Mouse (Mus musculus): Measurements from ENCODE around the gene Ifnl3. TPM values are rescaled to one million over a fixed set of nuclear protein-coding genes. Genes with fewer than 3 reads are reported as not detected.
"Not testable (repeated sequence)": the region's sequence is repeated elsewhere in the genome, so short reads cannot be mapped to it uniquely, and the experiment has no call there.

The Ifnl3 gene
- polyA plus RNA-seq (2015; fragmentation: Nextera tagmentation; extraction: Ambion mirVana): not detected in 2 replicates

- not testable (repeated sequence) for H3K4me2 ChIP-seq; H3K36me3 ChIP-seq; H3K9me3 ChIP-seq (replicated peaks); H3K27ac ChIP-seq; ATAC-seq (replicated peaks; ENCODE audit: insufficient number of reproducible peaks, insufficient read depth, low FRiP score, low read depth); H3K4me3 ChIP-seq; H3K4me1 ChIP-seq (replicated peaks); H3K9ac ChIP-seq; H3K27me3 ChIP-seq
- WGBS: 71% methylated on average over 5 of the region's 6 CpGs
Measured at GRCm38 (mm10) chr7:28522536-28522935, at the start of gene Ifnl3. Ifnl3 (plus strand) TSS chr7:28522836.

- no peak overlapping the region for H3K9ac ChIP-seq
- no peak for ATAC-seq (replicated peaks; ENCODE audit: insufficient number of reproducible peaks, insufficient read depth, low FRiP score, low read depth)
- 88% methylated on average over 6 of the region's 6 CpGs for WGBS
- H3K9me3 ChIP-seq (replicated peaks): no peaks in the 10 kb centered on the region
- no peak overlapping the region for H3K4me3 ChIP-seq
- H3K36me3 ChIP-seq: no peaks in the 10 kb centered on the region
- no peak overlapping the region for H3K27ac ChIP-seq
- H3K27me3 ChIP-seq: no peaks in the 10 kb centered on the region
- H3K4me2 ChIP-seq: no peak overlapping the region
- H3K4me1 ChIP-seq (replicated peaks): peaks cover 2% of the 10 kb centered on the region
Measured at GRCm38 (mm10) chr7:28476191-28476590, 46.4 kb upstream of the Ifnl3 start.

GRCm38 (mm10) chr7:28477363-28477762 is 45.3 kb upstream of the Ifnl3 start:
- H3K4me2 ChIP-seq: no peak overlapping the region
- H3K9ac ChIP-seq: no peak overlapping the region
- no peak overlapping the region for H3K4me3 ChIP-seq
- H3K36me3 ChIP-seq: no peaks in the 10 kb centered on the region
- H3K9me3 ChIP-seq (replicated peaks): no peaks in the 10 kb centered on the region
- no peak for ATAC-seq (replicated peaks; ENCODE audit: insufficient number of reproducible peaks, insufficient read depth, low FRiP score, low read depth)
- no peak overlapping the region for H3K27ac ChIP-seq
- no peaks in the 10 kb centered on the region for H3K27me3 ChIP-seq
- no peaks in the 10 kb centered on the region for H3K4me1 ChIP-seq (replicated peaks)
- WGBS: 68% methylated on average over 5 of the region's 5 CpGs

- no peaks in the 10 kb centered on the region for H3K36me3 ChIP-seq
- H3K4me2 ChIP-seq: no peak overlapping the region
- no peak overlapping the region for H3K4me3 ChIP-seq
- H3K9ac ChIP-seq: no peak overlapping the region
- H3K9me3 ChIP-seq (replicated peaks): no peaks in the 10 kb centered on the region
- no peaks in the 10 kb centered on the region for H3K4me1 ChIP-seq (replicated peaks)
- no peaks in the 10 kb centered on the region for H3K27me3 ChIP-seq
- 4% methylated on average over 8 of the region's 8 CpGs for WGBS
- H3K27ac ChIP-seq: no peak overlapping the region
- no peak for ATAC-seq (replicated peaks; ENCODE audit: insufficient number of reproducible peaks, insufficient read depth, low FRiP score, low read depth)
Measured at GRCm38 (mm10) chr7:28478854-28479253, 43.8 kb upstream of the Ifnl3 start.

- peaks cover 2% of the 10 kb centered on the region; the same call in 1 of the 2 replicates for H3K4me1 ChIP-seq (replicated peaks)
- H3K36me3 ChIP-seq: no peaks in the 10 kb centered on the region
- H3K27me3 ChIP-seq: peaks cover 4% of the 10 kb centered on the region; the same call in 1 of the 2 replicates
- WGBS: 76% methylated on average over 11 of the region's 11 CpGs
- H3K9me3 ChIP-seq (replicated peaks): no peaks in the 10 kb centered on the region
- no peak overlapping the region for H3K9ac ChIP-seq
- no peak for ATAC-seq (replicated peaks; ENCODE audit: insufficient number of reproducible peaks, insufficient read depth, low FRiP score, low read depth)
- no peak overlapping the region for H3K27ac ChIP-seq
- H3K4me2 ChIP-seq: no peak overlapping the region
- no peak overlapping the region for H3K4me3 ChIP-seq
Measured at GRCm38 (mm10) chr7:28482854-28483253, 39.8 kb upstream of the Ifnl3 start.

- WGBS: 27% methylated on average over 4 of the region's 4 CpGs
- no peak overlapping the region for H3K4me2 ChIP-seq
- ATAC-seq (replicated peaks; ENCODE audit: insufficient number of reproducible peaks, insufficient read depth, low FRiP score, low read depth): no peak
Measured at GRCm38 (mm10) chr7:28484192-28484591, 38.4 kb upstream of the Ifnl3 start.

GRCm38 (mm10) chr7:28488030-28488491 is 34.6 kb upstream of the Ifnl3 start:
- WGBS: 4% methylated on average over 16 of the region's 16 CpGs
- no peak for ATAC-seq (replicated peaks; ENCODE audit: insufficient number of reproducible peaks, insufficient read depth, low FRiP score, low read depth)

More at GRCm38 (mm10) chr7:28484192-28484591, 38.4 kb upstream of the Ifnl3 start:
- H3K9ac ChIP-seq: no peak overlapping the region
- no peaks in the 10 kb centered on the region for H3K36me3 ChIP-seq
- H3K27me3 ChIP-seq: peaks cover 16% of the 10 kb centered on the region; the same call in 1 of the 2 replicates
- H3K27ac ChIP-seq: no peak overlapping the region
- H3K4me3 ChIP-seq: no peak overlapping the region
- no peaks in the 10 kb centered on the region for H3K9me3 ChIP-seq (replicated peaks)
- peaks cover 3% of the 10 kb centered on the region; the same call in 1 of the 2 replicates for H3K4me1 ChIP-seq (replicated peaks)

GRCm38 (mm10) chr7:28490410-28490809 is 32.2 kb upstream of the Ifnl3 start:
- H3K9me3 ChIP-seq (replicated peaks): no peaks in the 10 kb centered on the region
- no peak overlapping the region for H3K4me3 ChIP-seq
- ATAC-seq (replicated peaks; ENCODE audit: insufficient number of reproducible peaks, insufficient read depth, low FRiP score, low read depth): no peak
- no peak overlapping the region for H3K9ac ChIP-seq
- peak overlapping the region; percentile 25; the same call in 1 of the 2 replicates for H3K4me2 ChIP-seq
- no peaks in the 10 kb centered on the region for H3K36me3 ChIP-seq
- no peak overlapping the region for H3K27ac ChIP-seq
- H3K27me3 ChIP-seq: peaks cover 16% of the 10 kb centered on the region; the same call in 1 of the 2 replicates
- H3K4me1 ChIP-seq (replicated peaks): peaks cover 9% of the 10 kb centered on the region
- WGBS: 3% methylated on average over 10 of the region's 10 CpGs

More at GRCm38 (mm10) chr7:28488030-28488491, 34.6 kb upstream of the Ifnl3 start:
- peaks cover 16% of the 10 kb centered on the region; the same call in 1 of the 2 replicates for H3K27me3 ChIP-seq
- no peak overlapping the region for H3K9ac ChIP-seq
- H3K9me3 ChIP-seq (replicated peaks): no peaks in the 10 kb centered on the region
- peak overlapping the region; percentile 47 for H3K4me2 ChIP-seq
- no peak overlapping the region for H3K27ac ChIP-seq
- H3K36me3 ChIP-seq: no peaks in the 10 kb centered on the region
- 0 out of 2 replicates have a peak overlapping the region, but pooled peaks have one; percentile 19 for H3K4me3 ChIP-seq
- peaks cover 9% of the 10 kb centered on the region for H3K4me1 ChIP-seq (replicated peaks)

GRCm38 (mm10) chr7:28490903-28491302 is 31.7 kb upstream of the Ifnl3 start:
- Histone ChIP-seq H3K4me2 (peak overlapping the region; percentile 25; the same call in 1 of the 2 replicates), H3K27ac (no peak overlapping the region), H3K9ac (no peak overlapping the region), H3K4me1 (replicated peaks) (peaks cover 9% of the 10 kb centered on the region), H3K27me3 (peaks cover 16% of the 10 kb centered on the region; the same call in 1 of the 2 replicates), H3K4me3 (no peak overlapping the region), H3K9me3 (replicated peaks) (no peaks in the 10 kb centered on the region), H3K36me3 (no peaks in the 10 kb centered on the region)
- no peak for ATAC-seq (replicated peaks; ENCODE audit: insufficient number of reproducible peaks, insufficient read depth, low FRiP score, low read depth)
- 28% methylated on average over 14 of the region's 14 CpGs for WGBS

- Histone ChIP-seq H3K27me3 (peaks cover 16% of the 10 kb centered on the region; the same call in 1 of the 2 replicates), H3K9me3 (replicated peaks) (no peaks in the 10 kb centered on the region), H3K4me1 (replicated peaks) (peaks cover 9% of the 10 kb centered on the region), H3K9ac (no peak overlapping the region), H3K36me3 (no peaks in the 10 kb centered on the region), H3K4me2 (no peak overlapping the region), H3K27ac (no peak overlapping the region), H3K4me3 (no peak overlapping the region)
- WGBS: 83% methylated on average over 8 of the region's 8 CpGs
- ATAC-seq (replicated peaks; ENCODE audit: insufficient number of reproducible peaks, insufficient read depth, low FRiP score, low read depth): no peak
Measured at GRCm38 (mm10) chr7:28492310-28492709, 30.3 kb upstream of the Ifnl3 start.

- H3K27ac ChIP-seq: no peak overlapping the region
- 76% methylated on average over 11 of the region's 11 CpGs for WGBS
- no peak overlapping the region for H3K9ac ChIP-seq
Measured at GRCm38 (mm10) chr7:28495426-28495825, 27.2 kb upstream of the Ifnl3 start.

GRCm38 (mm10) chr7:28505585-28505984 is 17.1 kb upstream of the Ifnl3 start:
- Histone ChIP-seq H3K9ac (no peak overlapping the region), H3K36me3 (no peaks in the 10 kb centered on the region), H3K4me3 (no peak overlapping the region), H3K4me2 (no peak overlapping the region), H3K27ac (no peak overlapping the region), H3K27me3 (peaks cover 8% of the 10 kb centered on the region; the same call in 1 of the 2 replicates), H3K4me1 (replicated peaks) (no peaks in the 10 kb centered on the region), H3K9me3 (replicated peaks) (no peaks in the 10 kb centered on the region)
- no peak for ATAC-seq (replicated peaks; ENCODE audit: insufficient number of reproducible peaks, insufficient read depth, low FRiP score, low read depth)
- 7% methylated on average over 5 of the region's 5 CpGs for WGBS

More at GRCm38 (mm10) chr7:28495426-28495825, 27.2 kb upstream of the Ifnl3 start:
- Histone ChIP-seq H3K9me3 (replicated peaks) (no peaks in the 10 kb centered on the region), H3K27me3 (no peaks in the 10 kb centered on the region), H3K4me1 (replicated peaks) (peaks cover 4% of the 10 kb centered on the region), H3K4me3 (no peak overlapping the region), H3K4me2 (no peak overlapping the region), H3K36me3 (no peaks in the 10 kb centered on the region)
- no peak for ATAC-seq (replicated peaks; ENCODE audit: insufficient number of reproducible peaks, insufficient read depth, low FRiP score, low read depth)
